Mouse (Mus musculus) spleen, postnatal 10 days (tissue): ENCODE data around the gene Xlr4c.
"Not testable (repeated sequence)": the region's sequence is repeated elsewhere in the genome, so short reads cannot be mapped to it uniquely, and the experiment has no call there.

ENCODE experiments used
- DNase-seq, 2 experiments: peaks; one replicate each; pipeline ENCODE4 v3.0.0; 2021 to 2022; ENCODE audit warnings: low spot score in 2 of 2

Gene Xlr4c

GRCm38 (mm10) chrX:73242821-73243325 is at the start of gene Xlr4c:
TSS of gene Xlr4c (minus strand) at chrX:73243130.
- not testable (repeated sequence) for DNase-seq

- DNase-seq: not testable (repeated sequence)
These were observed 22.3 kb upstream of the Xlr4c start, which contains the start of gene Xlr3c for GRCm38 (mm10) chrX:73265270-73265669. TSS of gene Xlr3c (minus strand) at chrX:73265390.

GRCm38 (mm10) chrX:73262428-73262827 is 19.5 kb upstream of the Xlr4c start:
- DNase-seq: not testable (repeated sequence)

- no peak for DNase-seq
These were observed 13.6 kb downstream of the Xlr4c start for GRCm38 (mm10) chrX:73229288-73229687.

GRCm38 (mm10) chrX:73228606-73229214 is 14.2 kb downstream of the Xlr4c start:
- DNase-seq: peak; percentile 33 to 61

GRCm38 (mm10) chrX:73227914-73228605 is 14.9 kb downstream of the Xlr4c start, which contains the start of gene F8a:
TSS of gene F8a (plus strand) at chrX:73228291.
- peak; percentile 57 to 75 for DNase-seq

- no peak for DNase-seq
These were observed 17.6 kb downstream of the Xlr4c start for GRCm38 (mm10) chrX:73225365-73225764.

GRCm38 (mm10) chrX:73213819-73214564 is 28.9 kb downstream of the Xlr4c start, which contains the start of gene Xlr4b:
TSS of gene Xlr4b (plus strand) at chrX:73214333.
- DNase-seq: not testable (repeated sequence)

- DNase-seq: not testable (repeated sequence)
These were observed 51.0 kb downstream of the Xlr4c start, which contains the start of gene Xlr3b for GRCm38 (mm10) chrX:73191934-73192333. TSS of gene Xlr3b (plus strand) at chrX:73192207.
